Mouse (Mus musculus): ENCODE results near the gene Nfkbia.

DNA sequence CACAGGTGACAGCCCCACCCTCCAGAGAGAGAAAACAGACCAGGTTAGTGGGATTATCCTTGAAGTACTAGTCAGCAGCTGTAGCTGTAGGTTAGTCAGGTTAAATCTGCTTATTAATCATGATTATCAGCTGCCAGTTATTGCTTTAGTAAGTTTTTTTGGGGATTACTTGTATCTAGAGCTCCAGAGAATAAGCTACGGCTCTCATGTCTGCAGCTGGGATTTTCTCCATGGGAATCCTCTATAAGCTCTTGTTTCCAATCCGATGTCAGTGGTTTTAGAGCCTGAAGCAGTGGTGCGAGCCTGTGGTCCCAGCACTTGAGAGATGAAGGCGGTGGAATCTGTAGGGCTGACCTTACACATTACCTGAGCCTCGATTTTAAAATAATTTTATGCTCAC, 16.4 kb upstream of the Nfkbia start:
- no peak for TF ChIP-seq CTCF (IDR thresholded peaks at IDR 0.05; ENCODE audit: low read depth, low read length)
- TF ChIP-seq POLR2A (IDR thresholded peaks at IDR 0.05; ENCODE audit: borderline replicate concordance, low read depth, low read length), result no peak

All from bone marrow macrophage, adult 2 months (primary cell).